Mouse (Mus musculus): ENCODE measurements around the gene Fam180a.

GRCm38 (mm10) chr6:35307136-35307535 is 18.8 kb downstream of the Fam180a start:
- TF ChIP-seq CTCF (IDR thresholded peaks at IDR 0.05), result no peak
- TF ChIP-seq EP300 (IDR thresholded peaks at IDR 0.05), result no peak
